Mouse (Mus musculus): ENCODE measurements around the gene Pabpc1l.

Gene Pabpc1l

GRCm38 (mm10) chr2:164083609-164084341 is 58.5 kb downstream of the Pabpc1l start:
- DNase-seq (ENCODE audit: low read depth, low spot score) = no peak

- no peak for DNase-seq (ENCODE audit: low read depth, low spot score)
Measured at GRCm38 (mm10) chr2:164084342-164084700, 59.1 kb downstream of the Pabpc1l start.

- no peak for DNase-seq (ENCODE audit: low read depth, low spot score)
Measured at GRCm38 (mm10) chr2:164087416-164088017, 62.3 kb downstream of the Pabpc1l start.

- no peak for DNase-seq (ENCODE audit: low read depth, low spot score)
Measured at GRCm38 (mm10) chr2:164089508-164089907, 64.3 kb downstream of the Pabpc1l start.

- no peak for DNase-seq (ENCODE audit: low read depth, low spot score)
Measured at GRCm38 (mm10) chr2:164094152-164094551, 68.9 kb downstream of the Pabpc1l start.

GRCm38 (mm10) chr2:164098603-164099250 is 73.5 kb downstream of the Pabpc1l start:
- no peak for DNase-seq (ENCODE audit: low read depth, low spot score)

Data from brain, embryonic 18.5 days (tissue).